Mouse (Mus musculus) gastrocnemius, adult 2 months (tissue): ENCODE measurements around the gene Gm13283. TPM values are rescaled to one million over a fixed set of nuclear protein-coding genes. Genes with fewer than 3 reads are reported as not detected.
"Not testable (repeated sequence)": the region's sequence is repeated elsewhere in the genome, so short reads cannot be mapped to it uniquely, and the experiment has no call there.

ENCODE experiments used
- DNase-seq: peaks from one replicate; pipeline ENCODE4 v3.0.0; 2022
- H3K27ac ChIP-seq: fragments of 200-600 bp; 2 replicates; pipeline ENCODE4 v1.8.1; 2022; ENCODE audit warnings: mild to moderate bottlenecking
- H3K4me3 ChIP-seq: fragments of 200-600 bp; 2 replicates; pipeline ENCODE4 v1.8.1; 2022; ENCODE audit warnings: mild to moderate bottlenecking, moderate library complexity
- CTCF ChIP-seq: fragments of 200-600 bp; IDR thresholded peaks from 2 replicates; pipeline ENCODE4 v1.8.1; 2022; ENCODE audit warnings: antibody characterized with exemption, mild to moderate bottlenecking, moderate library complexity
- intact Hi-C: fragments of 180-260 bp; cut with DNase I; formaldehyde crosslinking; loops from one replicate; pipeline ENCODE4 v1.15.1; 2025
- total RNA-seq, 2 experiments: library from RNA; stranded (reverse); gene quantifications; 2 replicates each; pipeline ENCODE4 v1.2.3; 2021

Gene Gm13283
- total RNA-seq, 2 experiments from 2014 or later: not detected

DNA sequence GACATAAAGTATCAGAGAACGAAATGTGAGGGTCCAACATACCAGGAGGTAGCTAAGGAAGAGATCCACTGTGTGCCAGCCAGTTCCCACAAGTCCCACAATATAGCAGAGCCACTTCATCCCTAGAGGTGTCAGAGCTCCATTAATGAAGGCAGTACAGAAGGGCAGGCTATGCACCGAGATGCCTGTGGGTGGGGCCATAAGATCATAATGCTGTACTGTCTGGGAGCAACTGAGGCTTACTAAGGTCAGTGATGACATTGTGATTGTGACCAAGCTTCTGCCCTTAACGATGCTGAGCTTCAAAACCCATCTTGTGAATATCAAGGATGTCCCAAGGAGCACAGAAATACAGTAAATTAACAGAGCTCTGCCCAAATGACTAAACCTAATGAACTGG, 15.7 kb upstream of the Gm13283 start:
- no peak overlapping the region for H3K27ac ChIP-seq
- intact Hi-C loops: no loop called here

DNA sequence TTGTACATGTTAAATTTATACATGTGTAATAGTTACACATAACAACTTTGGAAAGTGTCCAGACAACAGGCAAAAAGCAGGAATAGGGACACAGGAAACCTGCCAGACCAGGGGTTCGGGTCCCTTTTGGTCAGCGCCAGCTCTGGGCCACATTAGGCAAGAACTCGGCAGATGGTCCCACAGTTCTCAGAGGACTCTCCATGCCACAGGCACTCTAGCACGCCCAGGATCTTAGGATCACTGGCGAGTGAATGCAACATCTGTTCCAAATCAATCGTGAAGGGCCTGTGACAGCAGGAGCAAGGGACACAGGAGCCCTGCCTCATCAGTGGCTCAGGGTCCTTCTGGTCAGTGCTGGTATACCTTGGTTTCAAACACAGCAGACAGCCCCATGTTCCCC, 10.0 kb upstream of the Gm13283 start:
- DNase-seq: no peak
- intact Hi-C loops: no loop called here
- TF ChIP-seq CTCF: no peak
- Histone ChIP-seq H3K27ac (no peak overlapping the region), H3K4me3 (no peak overlapping the region)

More for the DNA sequence above, 15.7 kb upstream of the Gm13283 start:
- no peak for DNase-seq
- no peak overlapping the region for H3K4me3 ChIP-seq
- peak; percentile 26; the same call in 1 of the 2 replicates for TF ChIP-seq CTCF

DNA sequence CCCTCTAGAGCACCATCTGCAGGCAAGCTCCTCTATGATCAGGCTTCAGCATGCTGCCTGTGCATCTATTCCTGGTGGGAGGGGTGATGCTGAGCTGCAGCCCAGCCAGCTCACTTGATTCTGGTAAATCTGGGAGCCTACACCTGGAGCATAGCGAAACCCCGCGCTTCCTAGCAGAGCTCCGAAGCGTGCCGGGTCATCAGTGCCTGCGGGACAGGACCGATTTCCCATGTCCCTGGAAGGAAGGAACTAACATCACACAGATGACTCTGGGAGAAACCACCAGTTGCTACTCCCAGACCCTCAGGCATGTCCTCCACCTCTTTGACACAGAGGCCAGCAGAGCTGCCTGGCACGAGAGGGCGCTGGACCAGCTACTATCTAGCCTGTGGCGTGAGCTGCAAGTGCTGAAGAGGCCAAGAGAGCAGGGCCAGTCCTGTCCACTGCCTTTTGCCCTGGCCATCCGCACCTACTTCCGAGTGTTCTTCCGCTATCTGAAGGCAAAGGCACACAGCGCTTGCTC, 5.0 kb upstream of the Gm13283 start, which contains the start of gene Gm13271:
TSS of gene Gm13271 (plus strand) at position 51 of the 523 bp plus-strand sequence.
- peak; percentile 60 for DNase-seq
- H3K4me3 ChIP-seq, H3K27ac ChIP-seq, intact Hi-C loops: not testable (repeated sequence)
- TF ChIP-seq CTCF: peak; percentile 34; the same call in 1 of the 2 replicates

DNA sequence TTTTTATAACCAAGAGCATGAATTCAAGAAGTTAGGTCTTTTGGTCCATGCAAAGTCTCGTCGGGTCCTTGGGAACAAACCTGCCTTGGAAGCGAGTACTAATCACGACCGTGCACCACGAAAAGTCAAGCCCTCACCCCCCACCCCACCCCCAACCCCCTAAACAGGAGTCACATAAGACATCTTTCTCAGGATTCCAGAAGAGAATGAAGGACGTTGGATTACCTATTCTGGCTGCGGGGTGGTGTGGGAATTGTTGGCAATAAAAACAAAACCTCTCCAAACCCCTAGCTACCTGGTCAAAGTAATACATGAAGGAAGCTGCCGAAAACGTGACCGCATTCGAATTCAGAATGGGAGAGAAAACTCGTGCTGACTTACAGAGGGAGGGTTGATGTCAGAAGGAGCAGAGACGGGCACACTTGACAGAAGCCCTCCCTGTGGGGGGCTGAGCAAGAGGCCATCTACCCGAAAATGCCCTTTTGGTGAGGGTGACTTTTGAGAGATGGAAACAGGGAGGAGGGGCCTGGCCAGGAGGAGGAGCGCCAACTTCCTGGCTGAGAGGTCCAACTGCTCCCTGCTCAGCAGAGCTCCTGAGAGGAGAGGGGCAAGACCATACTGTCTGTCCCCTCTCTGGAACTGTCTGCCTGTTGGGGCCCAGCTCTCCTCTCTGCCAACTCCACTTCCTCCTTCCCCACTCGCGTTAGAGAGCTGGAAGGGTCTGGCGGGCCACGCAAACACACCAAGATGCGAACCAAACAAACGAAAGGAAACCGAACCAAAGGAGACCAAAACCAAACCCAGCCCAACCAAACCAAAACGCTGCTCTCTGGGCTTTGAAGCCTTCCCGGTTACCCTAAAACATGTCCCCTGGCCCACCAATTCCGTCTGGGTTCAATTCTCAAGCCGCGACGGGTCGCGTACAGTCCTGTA, 3.1 kb upstream of the Gm13283 start:
- H3K4me3 ChIP-seq: peak overlapping the region; percentile 75
- intact Hi-C loops: loop anchor here (2.0 kb wide), 1 partner anchor 16 kb away; no protein-coding TSS in a partner anchor
- not testable (repeated sequence) for DNase-seq
- H3K27ac ChIP-seq: peak overlapping the region; percentile 86

DNA sequence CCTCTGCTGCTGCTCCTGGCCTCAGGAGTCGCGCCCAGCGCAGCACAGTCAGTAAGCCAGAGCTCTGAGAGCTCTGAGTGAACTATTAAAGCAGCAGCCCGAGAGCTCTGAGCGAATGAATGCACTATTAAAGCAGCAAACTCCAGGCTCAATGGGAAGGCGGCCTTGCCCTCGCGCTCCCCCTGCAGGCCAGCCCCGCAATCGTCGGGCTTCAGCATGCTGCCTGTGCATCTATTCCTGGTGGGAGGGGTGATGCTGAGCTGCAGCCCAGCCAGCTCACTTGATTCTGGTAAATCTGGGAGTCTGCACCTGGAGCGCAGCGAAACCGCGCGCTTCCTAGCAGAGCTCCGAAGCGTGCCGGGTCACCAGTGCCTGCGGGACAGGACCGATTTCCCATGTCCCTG, 2.3 kb upstream of the Gm13283 start:
- Histone ChIP-seq H3K27ac (peak overlapping the region; percentile 86), H3K4me3 (peak overlapping the region; percentile 75)
- intact Hi-C loops: loop anchor here (2.0 kb wide), 1 partner anchor 17 kb away; no protein-coding TSS in a partner anchor
- TF ChIP-seq CTCF: peak; percentile 66
- DNase-seq: peak; percentile 83

DNA sequence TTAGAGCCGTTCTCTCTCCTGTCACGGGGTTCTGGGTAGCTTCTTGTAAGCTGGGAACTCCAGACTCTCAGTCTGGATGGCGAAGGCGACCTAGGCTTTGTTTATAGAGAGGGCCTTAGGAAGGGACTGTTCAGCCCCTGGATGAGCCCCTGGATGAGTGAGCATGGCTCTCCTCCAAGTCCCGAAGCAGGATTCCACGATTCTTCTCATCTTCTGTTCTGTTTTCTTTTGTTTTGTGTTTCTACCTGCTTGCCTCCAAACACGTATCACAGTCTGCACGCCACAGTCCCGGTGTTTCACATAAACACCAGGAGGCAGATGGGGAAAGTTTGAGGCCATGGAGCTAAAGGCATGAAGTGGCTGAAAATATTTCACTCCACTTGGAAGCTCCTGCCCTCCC, 1.2 kb upstream of the Gm13283 start:
- H3K27ac ChIP-seq, intact Hi-C loops, H3K4me3 ChIP-seq, DNase-seq: not testable (repeated sequence)

DNA sequence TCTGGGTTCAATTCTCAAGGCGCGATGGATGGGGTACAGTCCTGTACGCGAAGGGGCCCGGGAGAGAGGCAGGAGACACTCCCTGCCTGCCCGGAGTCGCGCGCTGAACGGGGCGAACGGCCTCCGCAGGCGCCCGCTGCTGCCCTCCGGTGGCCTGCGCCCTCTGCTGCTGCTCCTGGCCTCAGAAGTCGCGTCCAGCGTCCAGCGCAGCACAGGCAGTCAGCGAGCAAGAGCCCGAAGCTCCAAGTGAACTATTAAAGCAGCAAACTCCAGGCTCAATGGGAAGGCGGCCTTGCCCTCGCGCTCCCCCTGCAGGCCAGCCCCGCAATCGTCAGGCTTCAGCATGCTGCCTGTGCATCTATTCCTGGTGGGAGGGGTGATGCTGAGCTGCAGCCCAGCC, 512 bp downstream of the Gm13283 start:
- Histone ChIP-seq H3K4me3 (peak overlapping the region; percentile 61), H3K27ac (peak overlapping the region; percentile 71)
- TF ChIP-seq CTCF: peak; percentile 64
- intact Hi-C loops: not testable (repeated sequence)
- DNase-seq: peak; percentile 87

DNA sequence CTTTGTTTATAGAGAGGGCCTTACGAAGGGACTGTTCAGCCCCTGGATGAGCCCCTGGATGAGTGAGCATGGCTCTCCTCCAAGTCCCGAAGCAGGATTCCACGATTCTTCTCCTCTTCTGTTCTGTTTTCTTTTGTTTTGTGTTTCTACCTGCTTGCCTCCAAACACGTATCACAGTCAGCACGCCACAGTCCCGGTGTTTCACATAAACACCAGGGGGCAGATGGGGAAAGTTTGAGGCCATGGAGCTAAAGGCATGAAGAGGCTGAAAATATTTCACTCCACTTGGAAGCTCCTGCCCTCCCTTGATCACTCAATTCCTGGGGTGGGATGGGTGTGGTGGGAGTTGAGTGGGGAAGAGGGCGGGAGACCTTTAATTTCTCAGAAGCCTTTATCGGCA, 1.9 kb downstream of the Gm13283 start:
- H3K27ac ChIP-seq, H3K4me3 ChIP-seq, intact Hi-C loops: not testable (repeated sequence)
- peak; percentile 51 for DNase-seq

DNA sequence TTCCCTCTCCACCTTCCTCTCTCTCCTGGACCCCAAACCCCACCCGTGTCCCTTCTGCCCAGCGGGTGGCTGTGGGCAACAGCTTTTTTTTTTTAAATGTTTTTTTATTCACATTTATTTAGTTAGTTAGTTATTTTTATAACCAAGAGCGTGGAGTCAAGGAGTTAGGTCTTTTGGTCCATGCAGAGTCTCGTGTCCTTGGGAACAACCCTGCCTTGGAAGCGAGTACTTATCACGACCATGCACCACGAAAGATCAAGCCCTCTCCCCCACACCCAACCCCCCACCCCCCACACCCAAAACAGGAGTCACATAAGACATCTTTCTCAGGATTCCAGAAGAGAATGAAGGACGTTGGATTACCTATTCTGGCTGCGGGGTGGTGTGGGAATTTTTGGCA, 2.4 kb downstream of the Gm13283 start:
- H3K4me3 ChIP-seq, DNase-seq, intact Hi-C loops, H3K27ac ChIP-seq: not testable (repeated sequence)

DNA sequence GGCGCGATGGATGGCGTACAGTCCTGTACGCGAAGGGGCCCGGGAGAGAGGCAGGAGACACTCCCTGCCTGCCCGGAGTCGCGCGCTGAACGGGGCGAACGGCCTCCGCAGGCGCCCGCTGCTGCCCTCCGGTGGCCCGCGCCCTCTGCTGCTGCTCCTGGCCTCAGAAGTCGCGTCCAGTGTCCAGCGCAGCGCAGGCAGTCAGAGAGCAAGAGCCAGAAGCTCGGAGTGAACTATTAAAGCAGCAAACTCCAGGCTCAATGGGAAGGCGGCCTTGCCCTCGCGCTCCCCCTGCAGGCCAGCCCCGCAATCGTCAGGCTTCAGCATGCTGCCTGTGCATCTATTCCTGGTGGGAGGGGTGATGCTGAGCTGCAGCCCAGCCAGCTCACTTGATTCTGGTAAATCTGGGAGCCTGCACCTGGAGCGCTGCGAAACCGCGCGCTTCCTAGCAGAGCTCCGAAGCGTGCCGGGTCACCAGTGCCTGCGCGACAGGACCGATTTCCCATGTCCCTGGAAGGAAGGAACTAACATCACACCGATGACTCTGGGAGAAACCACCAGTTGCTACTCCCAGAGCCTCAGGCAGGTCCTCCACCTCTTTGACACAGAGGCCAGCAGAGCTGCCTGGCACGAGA, 3.6 kb downstream of the Gm13283 start:
- intact Hi-C loops: not testable (repeated sequence)
- peak; percentile 74 for DNase-seq
- Histone ChIP-seq H3K4me3 (peak overlapping the region; percentile 59), H3K27ac (peak overlapping the region; percentile 65)
- peak; percentile 61 for TF ChIP-seq CTCF

DNA sequence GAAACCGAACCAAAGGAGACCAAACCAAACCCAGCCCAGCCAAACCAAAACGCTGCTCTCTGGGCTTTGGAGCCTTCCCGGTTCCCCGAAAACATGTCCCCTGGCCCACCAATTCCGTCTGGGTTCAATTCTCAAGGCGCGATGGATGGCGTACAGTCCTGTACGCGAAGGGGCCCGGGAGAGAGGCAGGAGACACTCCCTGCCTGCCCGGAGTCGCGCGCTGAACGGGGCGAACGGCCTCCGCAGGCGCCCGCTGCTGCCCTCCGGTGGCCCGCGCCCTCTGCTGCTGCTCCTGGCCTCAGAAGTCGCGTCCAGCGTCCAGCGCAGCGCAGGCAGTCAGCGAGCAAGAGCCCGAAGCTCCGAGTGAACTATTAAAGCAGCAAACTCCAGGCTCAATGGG, 13.6 kb downstream of the Gm13283 start, which contains the start of gene Gm13290:
TSS of gene Gm13290 (plus strand) at position 301 of the 400 bp plus-strand sequence.
- H3K4me3 ChIP-seq, intact Hi-C loops, H3K27ac ChIP-seq, DNase-seq: not testable (repeated sequence)

DNA sequence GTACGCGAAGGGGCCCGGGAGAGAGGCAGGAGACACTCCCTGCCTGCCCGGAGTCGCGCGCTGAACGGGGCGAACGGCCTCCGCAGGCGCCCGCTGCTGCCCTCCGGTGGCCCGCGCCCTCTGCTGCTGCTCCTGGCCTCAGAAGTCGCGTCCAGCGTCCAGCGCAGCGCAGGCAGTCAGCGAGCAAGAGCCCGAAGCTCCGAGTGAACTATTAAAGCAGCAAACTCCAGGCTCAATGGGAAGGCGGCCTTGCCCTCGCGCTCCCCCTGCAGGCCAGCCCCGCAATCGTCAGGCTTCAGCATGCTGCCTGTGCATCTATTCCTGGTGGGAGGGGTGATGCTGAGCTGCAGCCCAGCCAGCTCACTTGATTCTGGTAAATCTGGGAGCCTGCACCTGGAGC, 16.7 kb downstream of the Gm13283 start, which contains the start of gene Gm13289:
TSS of gene Gm13289 (plus strand) at position 301 of the 400 bp plus-strand sequence.
- H3K4me3 ChIP-seq, intact Hi-C loops, DNase-seq, H3K27ac ChIP-seq: not testable (repeated sequence)

DNA sequence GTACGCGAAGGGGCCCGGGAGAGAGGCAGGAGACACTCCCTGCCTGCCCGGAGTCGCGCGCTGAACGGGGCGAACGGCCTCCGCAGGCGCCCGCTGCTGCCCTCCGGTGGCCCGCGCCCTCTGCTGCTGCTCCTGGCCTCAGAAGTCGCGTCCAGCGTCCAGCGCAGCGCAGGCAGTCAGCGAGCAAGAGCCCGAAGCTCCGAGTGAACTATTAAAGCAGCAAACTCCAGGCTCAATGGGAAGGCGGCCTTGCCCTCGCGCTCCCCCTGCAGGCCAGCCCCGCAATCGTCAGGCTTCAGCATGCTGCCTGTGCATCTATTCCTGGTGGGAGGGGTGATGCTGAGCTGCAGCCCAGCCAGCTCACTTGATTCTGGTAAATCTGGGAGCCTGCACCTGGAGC, 19.6 kb downstream of the Gm13283 start, which contains the start of gene Gm13272:
TSS of gene Gm13272 (plus strand) at position 301 of the 400 bp plus-strand sequence.
- intact Hi-C loops, H3K27ac ChIP-seq, DNase-seq, H3K4me3 ChIP-seq: not testable (repeated sequence)

DNA sequence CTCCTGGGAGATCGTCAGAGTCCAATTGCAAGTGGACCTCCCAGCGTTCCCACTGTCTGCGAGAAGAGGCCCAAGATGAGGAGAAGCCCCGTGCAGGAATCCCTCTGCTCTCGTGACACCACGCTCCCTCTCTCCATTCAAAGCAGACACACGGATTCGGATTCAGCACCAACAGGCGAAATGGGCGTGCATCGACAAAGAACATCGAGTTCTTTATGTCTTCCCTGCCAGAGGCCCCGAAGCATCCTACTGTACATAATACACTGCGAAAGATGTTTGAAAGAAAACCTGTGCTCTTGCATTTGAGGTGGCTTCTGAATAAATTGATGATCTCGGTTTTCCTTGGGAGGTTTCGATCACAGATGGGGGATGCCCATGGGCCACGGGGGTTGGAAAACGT, 20.4 kb downstream of the Gm13283 start:
- H3K4me3 ChIP-seq, H3K27ac ChIP-seq, DNase-seq, intact Hi-C loops: not testable (repeated sequence)

DNA sequence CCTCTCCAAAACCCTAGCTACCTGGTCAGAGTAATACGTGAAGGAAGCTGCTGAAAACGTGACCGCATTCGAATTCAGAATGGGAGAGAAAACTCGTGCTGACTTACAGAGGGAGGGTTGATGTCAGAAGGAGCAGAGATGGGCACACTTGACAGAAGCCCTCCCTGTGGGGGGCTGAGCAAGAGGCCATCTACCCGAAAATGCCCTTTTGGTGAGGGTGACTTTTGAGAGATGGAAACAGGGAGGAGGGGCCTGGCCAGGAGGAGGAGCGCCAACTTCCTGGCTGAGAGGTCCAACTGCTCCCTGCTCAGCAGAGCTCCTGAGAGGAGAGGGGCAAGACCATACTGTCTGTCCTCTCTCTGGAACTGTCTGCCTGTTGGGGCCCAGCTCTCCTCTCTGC, 21.9 kb downstream of the Gm13283 start, which contains the start of gene Ifnz:
TSS of gene Ifnz (plus strand) at position 301 of the 400 bp plus-strand sequence.
- Histone ChIP-seq H3K4me3 (peak within 1 kb of the TSS; percentile 57), H3K27ac (peak within 1 kb of the TSS; percentile 61; the same call in 1 of the 2 replicates)
- intact Hi-C loops, DNase-seq: not testable (repeated sequence)
